Comparison of ENCODE assay signal across 8 mouse cellular contexts in genomic region chr17:26138901-26139381, GRCm38 (mm10). TPM values are rescaled to one million over a fixed set of nuclear protein-coding genes. Genes with fewer than 3 reads are reported as not detected.
DNase-seq lines count a peak whose midpoint lies in the region; TF ChIP-seq lines count a peak whose summit lies in the region.

No protein-coding gene starts in this region.

- H3K4me3 ChIP-seq in liver, adult 2 months (ENCODE audit: insufficient read depth, low read depth, low read length), result peak overlapping the region; percentile 93
- H3K4me3 ChIP-seq in embryonic facial prominence, embryonic 10.5 days, result peak overlapping the region; percentile 91
- peak overlapping the region; percentile 64 for H3K4me3 ChIP-seq in thymus, adult 2 months (ENCODE audit: control insufficient read depth, insufficient read depth, low read length)

- H3K9me3 ChIP-seq in embryonic facial prominence, embryonic 10.5 days, result no peaks in the 10 kb centered on the region

- peak; percentile 73 for DNase-seq in adrenal gland, postnatal 10 days
- no peak for DNase-seq in adrenal gland, postnatal 4 days (ENCODE audit: low spot score in 2 of 2)
- no peak for DNase-seq in liver, adult 2 months (ENCODE audit: extremely low read depth, low read depth, low spot score)
- DNase-seq in liver, result no peak
- peak; percentile 68 for DNase-seq in embryonic facial prominence, embryonic 10.5 days (ENCODE audit: low spot score)
- DNase-seq in induced T-regulatory cell, adult 2 months (ENCODE audit: low read depth), result peak; percentile 78
- peak; percentile 47 for DNase-seq in lung, postnatal 36 days
- DNase-seq in thymus, adult 2 months, result peak; percentile 58

- peaks cover 4% of the 10 kb centered on the region; the same call in 1 of the 2 replicates for H3K4me1 ChIP-seq in liver, adult 2 months (ENCODE audit: control insufficient read depth, insufficient read depth, low read length)
- peaks cover 35% of the 10 kb centered on the region for H3K4me1 ChIP-seq in embryonic facial prominence, embryonic 10.5 days
- H3K4me1 ChIP-seq in thymus, adult 2 months (replicated peaks; ENCODE audit: control insufficient read depth, insufficient read depth, low read length), result peaks cover 10% of the 10 kb centered on the region

- H3K27ac ChIP-seq in liver, adult 2 months (replicated peaks; ENCODE audit: insufficient read depth, low read depth, low read length), result peak overlapping the region; percentile 45; the same call in 1 of the 2 replicates
- peak overlapping the region; percentile 93 for H3K27ac ChIP-seq in embryonic facial prominence, embryonic 10.5 days (replicated peaks)
- H3K27ac ChIP-seq in thymus, adult 2 months (ENCODE audit: control insufficient read depth, insufficient read depth, low read length), result no peak overlapping the region

- TF ChIP-seq POLR2A in liver, adult 2 months (IDR thresholded peaks at IDR 0.05; ENCODE audit: extremely low read depth, insufficient read depth, low read length), result no peak
- TF ChIP-seq POLR2A in thymus, adult 2 months (IDR thresholded peaks at IDR 0.05; ENCODE audit: control insufficient read depth, extremely low read depth, insufficient read depth, low read length, poor library complexity), result no peak

- WGBS in liver, adult 2 months, result under 1% methylated on average over 58 of the region's 58 CpGs
- under 1% methylated on average over 58 of the region's 58 CpGs for WGBS in embryonic facial prominence, embryonic 10.5 days
- 3% methylated on average over 58 of the region's 58 CpGs for WGBS in thymus, adult 2 months

- H3K27me3 ChIP-seq in liver, adult 2 months (ENCODE audit: control insufficient read depth, insufficient read depth, low read length), result no peaks in the 10 kb centered on the region
- H3K27me3 ChIP-seq in embryonic facial prominence, embryonic 10.5 days (replicated peaks; ENCODE audit: low read depth, poor library complexity, severe bottlenecking), result no peaks in the 10 kb centered on the region
- H3K27me3 ChIP-seq in thymus, adult 2 months (ENCODE audit: control insufficient read depth, insufficient read depth, low read length), result no peaks in the 10 kb centered on the region

- peaks cover 37% of the 10 kb centered on the region for H3K79me2 ChIP-seq in liver, adult 2 months (ENCODE audit: control insufficient read depth, insufficient read depth, low read length)

- TF ChIP-seq CTCF in liver, adult 2 months (IDR thresholded peaks at IDR 0.05; ENCODE audit: low read depth, low read length), result no peak
- TF ChIP-seq CTCF in thymus, adult 2 months (IDR thresholded peaks at IDR 0.05; ENCODE audit: borderline replicate concordance, control insufficient read depth, extremely low read depth, insufficient read depth, low read length, poor library complexity), result 0 out of 2 replicates have a peak, but pooled peaks have one; percentile 41

- H3K36me3 ChIP-seq in liver, adult 2 months (ENCODE audit: control insufficient read depth, insufficient read depth, low read length), result peaks cover 10% of the 10 kb centered on the region
- H3K36me3 ChIP-seq in embryonic facial prominence, embryonic 10.5 days (replicated peaks), result peaks cover 25% of the 10 kb centered on the region
- H3K36me3 ChIP-seq in thymus, adult 2 months (ENCODE audit: control insufficient read depth, insufficient read depth, low read length), result peaks cover 10% of the 10 kb centered on the region; the same call in 1 of the 2 replicates

- H3K9ac ChIP-seq in liver, adult 2 months (ENCODE audit: low read depth, low read length), result peak overlapping the region; percentile 98

RNA-seq across cellular contexts. Expression of gene Axin1, which starts 0.5 kb away (rescaled TPM):
- 10 to 100 TPM; 35.0 to 38.9 TPM for total RNA-seq in adrenal gland, postnatal 10 days (2021)
- 10 to 100 TPM; 51.7 to 57.2 TPM for total RNA-seq in adrenal gland, postnatal 4 days (2021)
- 8.4 and 9.3 TPM in 2 replicates for total RNA-seq in liver, adult 2 months (2014; rRNA removed)
- polyA plus RNA-seq in liver, adult 2 months (2012; rRNA removed), result 7.4 and 8.9 TPM in 2 replicates
- 9.5 and 12.4 TPM in 2 replicates for polyA plus RNA-seq in embryonic facial prominence, embryonic 10.5 days (2016; fragmentation: Nextera tagmentation; extraction: Ambion mirVana)
- polyA plus RNA-seq in thymus, adult 2 months (2012; rRNA removed), result 38.0 and 40.1 TPM in 2 replicates

RNA-seq across cellular contexts. Expression of gene Mrpl28, which starts 15.6 kb away (rescaled TPM):
- 100 to 1,000 TPM; 100 to 101 TPM for total RNA-seq in adrenal gland, postnatal 10 days (2021)
- 10 to 100 TPM; 78.4 to 91.8 TPM for total RNA-seq in adrenal gland, postnatal 4 days (2021)
- total RNA-seq in liver, adult 2 months (2014; rRNA removed), result 64.5 and 67.9 TPM in 2 replicates
- 80.6 and 87.6 TPM in 2 replicates for polyA plus RNA-seq in liver, adult 2 months (2012; rRNA removed)
- polyA plus RNA-seq in embryonic facial prominence, embryonic 10.5 days (2016; fragmentation: Nextera tagmentation; extraction: Ambion mirVana), result 289 and 299 TPM in 2 replicates
- 80.0 and 82.6 TPM in 2 replicates for polyA plus RNA-seq in thymus, adult 2 months (2012; rRNA removed)

RNA-seq across cellular contexts. Expression of gene Tmem8, which starts 25.8 kb away (rescaled TPM):
- total RNA-seq in adrenal gland, postnatal 10 days (2021), result 1 to 10 TPM; 4.2 to 4.9 TPM
- total RNA-seq in adrenal gland, postnatal 4 days (2021), result 10 to 100 TPM in 1 of 2 experiments, 1 to 10 TPM in 1; 7.4 to 12.2 TPM
- total RNA-seq in liver, adult 2 months (2014; rRNA removed), result 8.8 and 10.0 TPM in 2 replicates
- 46.2 and 52.5 TPM in 2 replicates for polyA plus RNA-seq in liver, adult 2 months (2012; rRNA removed)
- 1.2 TPM in 2 replicates for polyA plus RNA-seq in embryonic facial prominence, embryonic 10.5 days (2016; fragmentation: Nextera tagmentation; extraction: Ambion mirVana)
- polyA plus RNA-seq in thymus, adult 2 months (2012; rRNA removed), result 38.2 and 43.2 TPM in 2 replicates

RNA-seq across cellular contexts. Expression of gene Nme4, which starts 43.5 kb away (rescaled TPM):
- 1 to 10 TPM; 4.5 to 6.5 TPM for total RNA-seq in adrenal gland, postnatal 10 days (2021)
- 10 to 100 TPM; 13.4 to 14.7 TPM for total RNA-seq in adrenal gland, postnatal 4 days (2021)
- 6.2 and 7.0 TPM in 2 replicates for total RNA-seq in liver, adult 2 months (2014; rRNA removed)
- polyA plus RNA-seq in liver, adult 2 months (2012; rRNA removed), result 8.7 TPM in 2 replicates
- polyA plus RNA-seq in embryonic facial prominence, embryonic 10.5 days (2016; fragmentation: Nextera tagmentation; extraction: Ambion mirVana), result 145 and 159 TPM in 2 replicates
- 30.9 and 33.1 TPM in 2 replicates for polyA plus RNA-seq in thymus, adult 2 months (2012; rRNA removed)

RNA-seq across cellular contexts. Expression of gene Decr2, which starts 48.8 kb away (rescaled TPM):
- 10 to 100 TPM; 50.4 to 63.7 TPM for total RNA-seq in adrenal gland, postnatal 10 days (2021)
- 10 to 100 TPM; 22.7 to 33.3 TPM for total RNA-seq in adrenal gland, postnatal 4 days (2021)
- total RNA-seq in liver, adult 2 months (2014; rRNA removed), result 179 and 237 TPM in 2 replicates
- polyA plus RNA-seq in liver, adult 2 months (2012; rRNA removed), result 147 and 154 TPM in 2 replicates
- 29.1 and 30.1 TPM in 2 replicates for polyA plus RNA-seq in embryonic facial prominence, embryonic 10.5 days (2016; fragmentation: Nextera tagmentation; extraction: Ambion mirVana)
- 10.0 and 11.5 TPM in 2 replicates for polyA plus RNA-seq in thymus, adult 2 months (2012; rRNA removed)

Comparison
In these comparisons a context has a peak if more than half of its experiments do, and no peak if none do; other contexts are left out.
1. DNase-seq: peak in adrenal gland, postnatal 10 days (single experiment), embryonic facial prominence, embryonic 10.5 days (single experiment), induced T-regulatory cell, adult 2 months (single experiment), lung, postnatal 36 days (single experiment) and thymus, adult 2 months (single experiment); none in adrenal gland, postnatal 4 days (0 of 2), liver, adult 2 months (single experiment) and liver (single experiment).
2. Peak in every context shown above with its lines, with median percentiles within 50 percentile points of each other: H3K4me3 ChIP-seq.